ENCODE assay signal across 7 mouse cellular contexts in the genomic region with DNA sequence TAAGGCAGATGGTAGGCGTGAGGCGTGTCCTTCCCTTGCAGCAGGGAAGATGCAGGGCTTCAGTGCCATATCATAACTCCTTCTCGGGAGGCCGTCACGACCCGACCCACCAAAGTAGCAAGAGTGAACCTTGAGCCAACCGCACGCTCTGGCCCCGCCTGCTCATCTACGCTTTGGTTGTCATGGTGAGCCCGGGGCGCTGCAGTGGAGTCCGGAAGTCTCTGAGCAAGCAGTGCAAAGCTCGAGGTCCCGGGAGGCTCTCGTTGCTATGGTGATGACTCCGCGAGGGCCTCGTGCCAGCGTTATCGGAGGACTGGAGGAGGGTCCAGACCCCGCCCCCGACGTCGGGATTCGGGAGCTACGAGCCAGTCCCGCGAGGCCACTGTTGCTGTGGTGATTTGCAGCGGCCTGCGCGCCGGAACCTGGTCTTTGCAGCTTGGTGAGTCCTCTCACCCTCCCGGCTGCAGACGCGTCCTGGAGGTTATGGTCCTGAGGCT. TPM values are rescaled to one million over a fixed set of nuclear protein-coding genes. Genes with fewer than 3 reads are reported as not detected.
DNase-seq lines count a peak whose midpoint lies in the region; ATAC-seq and TF ChIP-seq lines count a peak whose summit lies in the region.

Gene Rab36, plus strand, starts transcription at position 176 of the 497 bp plus-strand sequence.

- H3K36me3 ChIP-seq in limb, embryonic 10.5 days: no peaks in the 10 kb centered on the region
- no peaks in the 10 kb centered on the region for H3K36me3 ChIP-seq in midbrain, embryonic 12.5 days
- H3K36me3 ChIP-seq in small intestine, adult 2 months (ENCODE audit: control insufficient read depth, insufficient read depth, low read length): no peaks in the 10 kb centered on the region

- TF ChIP-seq CTCF in small intestine, adult 2 months (IDR thresholded peaks at IDR 0.05; ENCODE audit: extremely low read depth, insufficient read length, insufficient replicate concordance, low read depth, low read length): no peak

- under 1% methylated on average over 36 of the region's 36 CpGs for WGBS in limb, embryonic 10.5 days
- WGBS in midbrain, embryonic 12.5 days: under 1% methylated on average over 36 of the region's 36 CpGs
- under 1% methylated on average over 36 of the region's 36 CpGs for WGBS in small intestine, adult 2 months

- peak within 1 kb of the TSS; percentile 88 for H3K27ac ChIP-seq in limb, embryonic 10.5 days
- H3K27ac ChIP-seq in midbrain, embryonic 12.5 days (replicated peaks): peak within 1 kb of the TSS; percentile 93
- H3K27ac ChIP-seq in small intestine, adult 2 months (ENCODE audit: insufficient read depth, low read depth, low read length): no peak within 1 kb of the TSS

- peak; percentile 96 for ATAC-seq in midbrain, embryonic 12.5 days (ENCODE audit: low FRiP score, low read depth)

- peak within 1 kb of the TSS; percentile 57 for H3K9ac ChIP-seq in midbrain, embryonic 12.5 days (replicated peaks)

- TF ChIP-seq POLR2A in small intestine, adult 2 months (IDR thresholded peaks at IDR 0.05; ENCODE audit: low read depth, low read length): no peak

- peak; percentile 98 for DNase-seq in adrenal gland, adult 8-10 months
- peak; percentile 97 for DNase-seq in embryo, embryonic 11.5 days (ENCODE audit: low read depth, low spot score)
- DNase-seq in heart, adult 11 months: peak; percentile 100
- DNase-seq in kidney, adult 11 months: peak; percentile 96
- peak; percentile 96 for DNase-seq in limb, embryonic 10.5 days (ENCODE audit: low spot score)

- H3K27me3 ChIP-seq in limb, embryonic 10.5 days (ENCODE audit: low read depth, poor library complexity, severe bottlenecking): no peaks in the 10 kb centered on the region
- peaks cover 17% of the 10 kb centered on the region for H3K27me3 ChIP-seq in midbrain, embryonic 12.5 days
- no peaks in the 10 kb centered on the region for H3K27me3 ChIP-seq in small intestine, adult 2 months (ENCODE audit: control insufficient read depth, insufficient read depth, low read length)

- peak within 1 kb of the TSS; percentile 59 for H3K4me3 ChIP-seq in limb, embryonic 10.5 days
- peak within 1 kb of the TSS; percentile 46 for H3K4me3 ChIP-seq in midbrain, embryonic 12.5 days
- peak within 1 kb of the TSS; percentile 61 for H3K4me3 ChIP-seq in small intestine, adult 2 months (ENCODE audit: low read depth, low read length)

- peaks cover 42% of the 10 kb centered on the region for H3K4me1 ChIP-seq in limb, embryonic 10.5 days
- H3K4me1 ChIP-seq in midbrain, embryonic 12.5 days: peaks cover 35% of the 10 kb centered on the region
- H3K4me1 ChIP-seq in small intestine, adult 2 months (ENCODE audit: control insufficient read depth, insufficient read depth, insufficient read length, low read length): peaks cover 11% of the 10 kb centered on the region

- H3K9me3 ChIP-seq in limb, embryonic 10.5 days (replicated peaks): no peaks in the 10 kb centered on the region
- no peaks in the 10 kb centered on the region for H3K9me3 ChIP-seq in midbrain, embryonic 12.5 days

- H3K4me2 ChIP-seq in midbrain, embryonic 12.5 days (replicated peaks): peak within 1 kb of the TSS; percentile 67

RNA-seq across cellular contexts. Expression of gene Rab36, which starts in this region (rescaled TPM):
- 10 to 100 TPM; 14.1 to 46.3 (median 30.9) TPM for total RNA-seq in adrenal gland, adult 8-10 months (2022)
- 10.6 and 13.2 TPM in 2 replicates for polyA plus RNA-seq in limb, embryonic 10.5 days (2016; fragmentation: Nextera tagmentation; extraction: Ambion mirVana)
- polyA plus RNA-seq in midbrain, embryonic 12.5 days (2016; fragmentation: Nextera tagmentation; extraction: Ambion mirVana): 11.1 and 12.2 TPM in 2 replicates
- 1.2 and 1.6 TPM in 2 replicates for polyA plus RNA-seq in small intestine, adult 2 months (2012; rRNA removed)
